Mouse (Mus musculus): Measurements from ENCODE around the gene Fam117a.

The Fam117a gene

GRCm38 (mm10) chr11:95330662-95331061 lies 6.2 kb upstream of the Fam117a start:
- in situ Hi-C loops (cut with MboI; ENCODE audit: low sequenced_read_pairs) = no loop called here

- in situ Hi-C loops (cut with MboI; ENCODE audit: low sequenced_read_pairs) = no loop called here
Measured at GRCm38 (mm10) chr11:95333209-95333608, 3.6 kb upstream of the Fam117a start.

- in situ Hi-C loops (cut with MboI; ENCODE audit: low sequenced_read_pairs) = no loop called here
Measured at GRCm38 (mm10) chr11:95333805-95334204, 3.0 kb upstream of the Fam117a start.

- in situ Hi-C loops (cut with MboI; ENCODE audit: low sequenced_read_pairs) = no loop called here
Measured at GRCm38 (mm10) chr11:95334448-95335060, 2.3 kb upstream of the Fam117a start.

GRCm38 (mm10) chr11:95337129-95337813 lies 453 bp downstream of the Fam117a start:
- in situ Hi-C loops (cut with MboI; ENCODE audit: low sequenced_read_pairs) = no loop called here

GRCm38 (mm10) chr11:95337846-95338342 lies 1.1 kb downstream of the Fam117a start:
- in situ Hi-C loops (cut with MboI; ENCODE audit: low sequenced_read_pairs) = no loop called here

GRCm38 (mm10) chr11:95339471-95340021 lies 2.7 kb downstream of the Fam117a start:
- in situ Hi-C loops (cut with MboI; ENCODE audit: low sequenced_read_pairs) = no loop called here

- in situ Hi-C loops (cut with MboI; ENCODE audit: low sequenced_read_pairs) = no loop called here
Measured at GRCm38 (mm10) chr11:95340259-95340658, 3.4 kb downstream of the Fam117a start.

- in situ Hi-C loops (cut with MboI; ENCODE audit: low sequenced_read_pairs) = no loop called here
Measured at GRCm38 (mm10) chr11:95340664-95341063, 3.8 kb downstream of the Fam117a start.

- in situ Hi-C loops (cut with MboI; ENCODE audit: low sequenced_read_pairs) = no loop called here
Measured at GRCm38 (mm10) chr11:95343180-95343579, 6.4 kb downstream of the Fam117a start.

GRCm38 (mm10) chr11:95344181-95344580 lies 7.4 kb downstream of the Fam117a start:
- in situ Hi-C loops (cut with MboI; ENCODE audit: low sequenced_read_pairs) = no loop called here

GRCm38 (mm10) chr11:95350289-95350688 lies 13.5 kb downstream of the Fam117a start:
- in situ Hi-C loops (cut with MboI; ENCODE audit: low sequenced_read_pairs) = no loop called here

GRCm38 (mm10) chr11:95350960-95351359 lies 14.1 kb downstream of the Fam117a start:
- in situ Hi-C loops (cut with MboI; ENCODE audit: low sequenced_read_pairs) = no loop called here

- in situ Hi-C loops (cut with MboI; ENCODE audit: low sequenced_read_pairs) = no loop called here
Measured at GRCm38 (mm10) chr11:95352686-95353085, 15.9 kb downstream of the Fam117a start.

- in situ Hi-C loops (cut with MboI; ENCODE audit: low sequenced_read_pairs) = no loop called here
Measured at GRCm38 (mm10) chr11:95353226-95353625, 16.4 kb downstream of the Fam117a start.

GRCm38 (mm10) chr11:95354228-95354944 lies 17.6 kb downstream of the Fam117a start:
- in situ Hi-C loops (cut with MboI; ENCODE audit: low sequenced_read_pairs) = no loop called here

GRCm38 (mm10) chr11:95354945-95355660 lies 18.3 kb downstream of the Fam117a start:
- in situ Hi-C loops (cut with MboI; ENCODE audit: low sequenced_read_pairs) = no loop called here

GRCm38 (mm10) chr11:95355661-95356011 lies 18.8 kb downstream of the Fam117a start:
- in situ Hi-C loops (cut with MboI; ENCODE audit: low sequenced_read_pairs) = no loop called here

GRCm38 (mm10) chr11:95356039-95356438 lies 19.2 kb downstream of the Fam117a start:
- in situ Hi-C loops (cut with MboI; ENCODE audit: low sequenced_read_pairs) = no loop called here

GRCm38 (mm10) chr11:95356469-95357273 lies 19.9 kb downstream of the Fam117a start:
- in situ Hi-C loops (cut with MboI; ENCODE audit: low sequenced_read_pairs) = no loop called here
